Mouse (Mus musculus): Measurements from ENCODE around the gene Cpsf6. TPM values are rescaled to one million over a fixed set of nuclear protein-coding genes. Genes with fewer than 3 reads are reported as not detected.

Cpsf6 gene
- polyA plus RNA-seq, 1 experiment from 2014 or later: 140 TPM

DNA sequence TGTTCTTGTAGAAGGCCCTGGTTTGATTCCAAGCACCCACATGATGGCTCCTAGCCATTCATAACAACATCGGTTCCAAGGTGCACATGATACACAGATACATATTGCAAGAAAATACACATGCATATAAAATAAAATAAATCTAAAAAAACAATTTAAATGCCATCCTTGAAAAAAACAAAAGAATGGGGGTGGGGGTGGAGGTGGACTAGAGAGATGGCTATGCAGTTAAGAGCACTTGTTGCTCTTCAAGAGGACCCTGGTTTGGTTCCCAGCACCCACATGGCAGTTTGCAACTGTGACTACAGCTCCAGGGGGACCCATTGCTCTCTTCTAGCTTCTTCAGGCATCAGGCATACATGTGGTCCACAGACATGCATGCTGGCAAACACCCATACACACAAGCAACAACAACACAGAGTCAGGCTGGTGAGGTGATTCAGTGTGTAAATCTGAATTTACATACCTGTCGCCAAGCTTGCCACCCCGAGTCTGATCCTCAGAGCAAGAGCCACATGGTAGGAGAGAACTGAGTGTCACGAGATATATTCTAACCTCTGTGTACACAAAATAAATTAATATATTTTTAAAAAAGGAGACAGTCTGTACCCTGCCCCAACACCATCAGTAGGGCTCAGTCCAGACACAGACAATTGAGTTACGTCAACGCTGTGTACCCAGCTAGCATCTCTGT, 35.7 kb upstream of the Cpsf6 start:
- H3K27me3 ChIP-seq (ENCODE audit: control insufficient read depth, insufficient read depth, low read depth, low read length): no peaks in the 10 kb centered on the region
- no peak for ATAC-seq
- H3K9me3 ChIP-seq (replicated peaks; ENCODE audit: control insufficient read depth, low read length, poor library complexity, severe bottlenecking): no peaks in the 10 kb centered on the region
- WGBS: 88% methylated on average over 6 of the region's 6 CpGs
- no peaks in the 10 kb centered on the region for H3K36me3 ChIP-seq (ENCODE audit: control insufficient read depth, insufficient read depth, low read length)
- no peak overlapping the region for H3K4me2 ChIP-seq (ENCODE audit: low read length)
- H3K27ac ChIP-seq (ENCODE audit: low read length): no peak overlapping the region
- no peak overlapping the region for H3K9ac ChIP-seq (ENCODE audit: low read depth, low read length)
- peaks cover 8% of the 10 kb centered on the region for H3K4me1 ChIP-seq (ENCODE audit: control insufficient read depth, insufficient read depth, low read length)
- H3K4me3 ChIP-seq (ENCODE audit: low read depth, low read length): no peak overlapping the region

- Histone ChIP-seq H3K9me3 (replicated peaks; ENCODE audit: control insufficient read depth, low read length, poor library complexity, severe bottlenecking) (no peaks in the 10 kb centered on the region), H3K9ac (ENCODE audit: low read depth, low read length) (no peak overlapping the region), H3K4me2 (ENCODE audit: low read length) (no peak overlapping the region), H3K27me3 (ENCODE audit: control insufficient read depth, insufficient read depth, low read depth, low read length) (no peaks in the 10 kb centered on the region), H3K36me3 (ENCODE audit: control insufficient read depth, insufficient read depth, low read length) (no peaks in the 10 kb centered on the region), H3K4me3 (ENCODE audit: low read depth, low read length) (no peak overlapping the region), H3K27ac (ENCODE audit: low read length) (no peak overlapping the region), H3K4me1 (ENCODE audit: control insufficient read depth, insufficient read depth, low read length) (peaks cover 8% of the 10 kb centered on the region)
- no peak for ATAC-seq
- 80% methylated on average over 1 of the region's 1 CpGs for WGBS
These were observed 34.9 kb upstream of the Cpsf6 start for GRCm38 (mm10) chr10:117414726-117415125.

DNA sequence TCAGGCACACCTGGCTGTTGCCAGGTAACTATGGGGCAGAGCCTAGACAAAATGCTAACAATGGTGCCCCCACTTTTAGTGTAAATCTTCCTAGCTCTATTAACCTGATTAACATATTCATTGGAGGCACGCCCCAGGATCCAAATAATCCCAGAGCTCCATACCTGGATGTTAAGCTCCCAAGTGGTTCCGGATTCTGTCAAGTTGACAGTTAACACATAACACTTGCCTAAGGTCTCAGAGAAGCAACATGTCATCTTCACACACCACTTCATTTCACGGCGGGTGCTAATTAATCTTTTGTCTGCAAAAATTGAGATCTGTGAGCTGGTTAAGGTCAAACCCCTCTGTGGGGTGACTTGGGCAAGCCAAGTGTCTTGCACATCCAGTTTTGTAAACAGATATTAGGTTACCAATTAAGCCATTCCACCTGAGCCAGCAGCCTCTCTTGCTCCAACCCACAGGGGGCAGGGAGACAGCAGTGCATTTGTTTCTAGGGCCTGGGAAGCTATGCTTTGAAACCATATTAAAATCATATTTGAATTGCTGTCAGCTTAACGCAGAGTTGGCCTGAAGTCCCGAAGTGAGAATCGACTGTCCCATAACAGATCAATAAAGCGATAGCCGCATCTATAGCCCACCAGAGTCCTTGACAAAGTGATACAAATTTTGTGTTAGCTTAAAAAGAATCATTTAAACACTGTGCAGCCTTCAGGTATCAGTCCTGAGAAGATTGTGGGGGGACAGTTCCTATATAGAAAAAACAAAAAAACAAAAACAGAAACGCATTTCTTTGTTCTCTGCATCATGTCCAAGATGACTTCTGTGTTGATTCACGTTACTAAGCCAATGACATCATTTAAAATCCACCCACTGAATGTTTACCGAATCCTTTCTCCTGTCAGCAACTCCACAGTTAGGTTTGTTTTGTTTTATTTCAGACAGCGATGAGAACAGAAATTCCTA, 34.0 kb upstream of the Cpsf6 start:
- Histone ChIP-seq H3K36me3 (ENCODE audit: control insufficient read depth, insufficient read depth, low read length) (no peaks in the 10 kb centered on the region), H3K9ac (ENCODE audit: low read depth, low read length) (no peak overlapping the region), H3K4me3 (ENCODE audit: low read depth, low read length) (no peak overlapping the region), H3K4me2 (ENCODE audit: low read length) (no peak overlapping the region), H3K27ac (ENCODE audit: low read length) (no peak overlapping the region), H3K4me1 (ENCODE audit: control insufficient read depth, insufficient read depth, low read length) (peaks cover 8% of the 10 kb centered on the region), H3K9me3 (replicated peaks; ENCODE audit: control insufficient read depth, low read length, poor library complexity, severe bottlenecking) (no peaks in the 10 kb centered on the region), H3K27me3 (ENCODE audit: control insufficient read depth, insufficient read depth, low read depth, low read length) (no peaks in the 10 kb centered on the region)
- WGBS: 64% methylated on average over 13 of the region's 13 CpGs
- no peak for ATAC-seq

DNA sequence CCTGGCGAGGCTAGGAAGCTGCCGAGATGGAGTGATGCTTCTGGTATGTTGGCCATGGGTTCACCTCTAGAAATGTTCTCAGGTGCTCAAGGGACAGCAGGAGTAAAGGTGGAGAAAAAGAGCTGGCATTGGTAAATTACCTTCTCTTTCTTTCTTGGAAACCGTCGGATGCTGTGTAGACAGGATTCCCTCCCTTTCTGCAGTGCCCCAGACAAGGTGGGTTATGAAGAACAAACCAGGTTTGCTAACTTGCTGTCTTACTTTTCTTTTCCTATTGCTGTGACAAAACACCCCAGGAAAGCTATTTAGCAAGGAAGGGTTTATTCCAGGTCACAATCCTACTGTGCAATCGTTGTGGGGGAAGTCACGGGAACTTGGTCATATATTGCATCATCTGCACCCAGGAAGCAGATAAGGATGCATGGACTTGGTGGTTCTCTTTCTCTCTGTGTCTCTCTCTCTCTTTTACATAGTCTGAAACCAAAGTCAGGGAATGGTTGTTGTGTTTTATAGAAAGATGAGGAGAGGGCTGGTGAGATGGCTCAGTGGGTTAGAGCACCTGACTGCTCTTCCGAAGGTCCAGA, 32.8 kb upstream of the Cpsf6 start:
- H3K4me2 ChIP-seq (ENCODE audit: low read length): no peak overlapping the region
- no peak overlapping the region for H3K4me3 ChIP-seq (ENCODE audit: low read depth, low read length)
- H3K27me3 ChIP-seq (ENCODE audit: control insufficient read depth, insufficient read depth, low read depth, low read length): no peaks in the 10 kb centered on the region
- no peaks in the 10 kb centered on the region for H3K36me3 ChIP-seq (ENCODE audit: control insufficient read depth, insufficient read depth, low read length)
- H3K9me3 ChIP-seq (replicated peaks; ENCODE audit: control insufficient read depth, low read length, poor library complexity, severe bottlenecking): no peaks in the 10 kb centered on the region
- ATAC-seq: no peak
- 88% methylated on average over 7 of the region's 7 CpGs for WGBS
- no peak overlapping the region for H3K9ac ChIP-seq (ENCODE audit: low read depth, low read length)
- H3K4me1 ChIP-seq (ENCODE audit: control insufficient read depth, insufficient read depth, low read length): peaks cover 6% of the 10 kb centered on the region
- H3K27ac ChIP-seq (ENCODE audit: low read length): no peak overlapping the region

DNA sequence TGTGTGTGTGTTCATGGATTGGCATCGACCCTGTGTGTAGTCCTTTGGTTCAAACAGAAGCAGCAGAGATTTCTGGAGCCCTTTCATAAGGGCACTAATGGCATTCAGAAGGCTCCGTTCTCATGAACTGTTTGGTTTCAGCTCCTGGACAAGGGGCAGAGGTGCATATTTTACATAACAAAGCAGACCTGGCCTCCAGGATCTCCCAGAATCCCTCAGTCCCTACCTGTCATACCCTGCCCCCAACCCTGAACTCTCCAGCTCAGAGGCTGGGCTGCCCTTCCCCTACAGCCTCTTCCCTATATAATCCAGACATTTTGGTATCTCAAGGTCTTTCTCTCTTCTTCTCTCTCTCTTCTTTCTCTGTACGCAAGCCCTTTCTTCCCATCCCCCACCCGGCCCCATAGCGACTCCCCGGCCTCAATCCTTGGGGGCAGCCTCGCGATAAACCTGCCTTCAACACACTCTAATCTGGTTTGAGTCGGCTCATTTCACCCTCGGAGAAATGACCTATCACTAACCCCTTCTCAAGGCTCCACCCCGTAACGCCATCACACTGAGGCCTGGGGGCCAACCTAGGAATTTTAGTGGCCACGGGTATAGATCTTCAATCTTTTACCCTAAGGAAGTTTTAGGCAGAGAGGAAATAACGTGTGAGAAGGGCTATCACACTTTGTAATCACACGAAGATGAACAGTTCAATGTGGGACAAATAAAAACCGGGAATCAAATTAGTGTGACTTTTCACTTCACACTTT, 32.1 kb upstream of the Cpsf6 start:
- 34% methylated on average over 16 of the region's 16 CpGs for WGBS
- H3K27ac ChIP-seq (ENCODE audit: low read length): no peak overlapping the region
- H3K4me2 ChIP-seq (ENCODE audit: low read length): no peak overlapping the region
- no peak overlapping the region for H3K9ac ChIP-seq (ENCODE audit: low read depth, low read length)
- H3K36me3 ChIP-seq (ENCODE audit: control insufficient read depth, insufficient read depth, low read length): no peaks in the 10 kb centered on the region
- no peak for ATAC-seq
- no peak overlapping the region for H3K4me3 ChIP-seq (ENCODE audit: low read depth, low read length)
- H3K27me3 ChIP-seq (ENCODE audit: control insufficient read depth, insufficient read depth, low read depth, low read length): no peaks in the 10 kb centered on the region
- H3K9me3 ChIP-seq (replicated peaks; ENCODE audit: control insufficient read depth, low read length, poor library complexity, severe bottlenecking): no peaks in the 10 kb centered on the region
- H3K4me1 ChIP-seq (ENCODE audit: control insufficient read depth, insufficient read depth, low read length): peaks cover under 1% of the 10 kb centered on the region

DNA sequence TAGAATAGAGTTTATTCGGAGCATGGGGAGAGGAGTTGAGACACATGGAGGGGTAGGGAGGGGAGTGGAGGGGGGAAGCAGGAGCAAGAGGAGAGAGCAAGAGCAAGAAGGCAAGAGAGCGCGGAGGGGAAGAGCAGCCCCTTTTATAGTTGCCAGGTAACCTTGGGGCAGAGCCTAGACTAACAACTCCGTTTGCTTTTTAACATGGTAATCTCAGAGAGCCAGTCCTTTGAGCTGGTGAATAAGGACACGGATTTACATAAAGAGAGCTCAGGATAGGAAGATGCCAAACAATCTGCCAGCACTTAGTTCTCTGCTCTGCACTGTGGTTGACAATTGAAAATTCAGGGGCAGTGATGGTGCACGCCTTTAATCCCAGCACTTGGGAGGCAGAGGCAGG, 31.3 kb upstream of the Cpsf6 start:
- H3K9me3 ChIP-seq (replicated peaks; ENCODE audit: control insufficient read depth, low read length, poor library complexity, severe bottlenecking): no peaks in the 10 kb centered on the region
- ATAC-seq: no peak; the same call in 1 of the 2 replicates
- no peak overlapping the region for H3K9ac ChIP-seq (ENCODE audit: low read depth, low read length)
- H3K4me1 ChIP-seq (ENCODE audit: control insufficient read depth, insufficient read depth, low read length): no peaks in the 10 kb centered on the region
- no peaks in the 10 kb centered on the region for H3K27me3 ChIP-seq (ENCODE audit: control insufficient read depth, insufficient read depth, low read depth, low read length)
- H3K4me3 ChIP-seq (ENCODE audit: low read depth, low read length): no peak overlapping the region
- H3K36me3 ChIP-seq (ENCODE audit: control insufficient read depth, insufficient read depth, low read length): no peaks in the 10 kb centered on the region
- H3K27ac ChIP-seq (ENCODE audit: low read length): no peak overlapping the region
- H3K4me2 ChIP-seq (ENCODE audit: low read length): no peak overlapping the region
- WGBS: 21% methylated on average over 6 of the region's 6 CpGs

DNA sequence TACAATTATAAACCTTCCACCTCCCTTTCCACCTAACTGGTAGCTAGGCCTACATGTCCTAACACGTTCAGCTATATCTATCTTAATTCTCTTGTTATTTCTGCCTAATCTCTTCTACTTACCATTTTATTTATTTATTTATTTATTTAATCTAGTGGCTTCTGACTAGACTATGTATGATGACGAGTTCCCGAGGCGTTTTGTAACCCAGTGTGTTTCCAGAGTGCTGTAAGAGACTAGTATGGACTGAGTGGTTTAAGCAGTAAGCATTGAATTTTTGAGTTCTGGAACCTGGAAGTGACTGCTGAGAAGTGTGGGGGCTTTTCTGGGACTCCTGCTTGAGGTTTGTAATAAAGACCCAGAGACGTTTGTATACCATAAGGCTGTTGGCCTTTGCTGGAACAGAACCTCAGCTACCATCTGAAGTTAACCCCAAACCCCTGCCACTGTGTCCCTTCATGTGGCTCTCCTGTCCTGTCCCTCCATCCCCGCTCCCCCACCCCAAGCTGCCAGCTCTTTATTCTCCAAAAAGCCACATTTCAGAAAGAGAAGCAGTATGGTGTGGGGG, 30.8 kb upstream of the Cpsf6 start:
- WGBS: 82% methylated on average over 6 of the region's 6 CpGs
- no peak overlapping the region for H3K27ac ChIP-seq (ENCODE audit: low read length)
- H3K9ac ChIP-seq (ENCODE audit: low read depth, low read length): no peak overlapping the region
- H3K4me1 ChIP-seq (ENCODE audit: control insufficient read depth, insufficient read depth, low read length): no peaks in the 10 kb centered on the region
- no peaks in the 10 kb centered on the region for H3K27me3 ChIP-seq (ENCODE audit: control insufficient read depth, insufficient read depth, low read depth, low read length)
- ATAC-seq: no peak
- H3K4me3 ChIP-seq (ENCODE audit: low read depth, low read length): no peak overlapping the region
- no peak overlapping the region for H3K4me2 ChIP-seq (ENCODE audit: low read length)
- no peaks in the 10 kb centered on the region for H3K36me3 ChIP-seq (ENCODE audit: control insufficient read depth, insufficient read depth, low read length)
- H3K9me3 ChIP-seq (replicated peaks; ENCODE audit: control insufficient read depth, low read length, poor library complexity, severe bottlenecking): no peaks in the 10 kb centered on the region
